Mouse (Mus musculus): ENCODE measurements around the gene Chchd1. TPM values are rescaled to one million over a fixed set of nuclear protein-coding genes. Genes with fewer than 3 reads are reported as not detected.

The Chchd1 gene
- total and polyA plus RNA-seq, 3 experiments: 157 to 402 (median 184) TPM

DNA sequence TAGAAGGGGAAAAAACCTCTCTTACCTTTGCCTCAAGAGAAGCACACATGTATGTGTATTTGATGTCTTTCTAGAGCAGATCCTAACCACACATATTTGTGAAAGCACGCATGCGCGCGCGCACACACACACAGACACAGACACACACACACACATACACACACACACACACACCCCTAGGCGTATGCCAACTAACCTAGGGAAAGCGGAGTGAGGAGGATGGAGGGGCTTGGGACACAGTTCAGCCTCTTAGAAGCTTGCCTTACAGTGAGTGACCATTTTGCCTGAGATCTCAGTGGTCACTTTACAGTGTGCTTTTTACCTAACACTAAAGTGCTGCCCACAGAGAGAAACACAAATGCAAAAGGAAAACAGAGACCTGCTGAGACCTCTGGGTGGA is 43.1 kb upstream of the Chchd1 start:
- Histone ChIP-seq H3K4me3 (replicated peaks in 1 of 3; ENCODE audit: low read depth in 2 of 3, low read length in 2 of 3, poor library complexity in 1 of 3) (no peak overlapping the region), H3K79me2 (replicated peaks; ENCODE audit: control insufficient read depth, extremely low read depth, insufficient read depth, poor library complexity, severe bottlenecking) (no peaks in the 10 kb centered on the region), H3K9me3 (replicated peaks; ENCODE audit: low read length) (no peaks in the 10 kb centered on the region), H3K4me2 (ENCODE audit: insufficient read depth, low read depth, poor library complexity, severe bottlenecking) (no peak overlapping the region), H3K27me3 (replicated peaks) (peaks cover 25% of the 10 kb centered on the region), H3K27ac (ENCODE audit: insufficient read depth, low read depth) (no peak overlapping the region), H3K9ac (ENCODE audit: insufficient read depth, low read depth) (no peak overlapping the region), H3K36me3 (replicated peaks in 1 of 2; ENCODE audit: control insufficient read depth in 1 of 2, insufficient read depth in 1 of 2, low read length in 1 of 2) (no peaks in the 10 kb centered on the region), H3K4me1 (ENCODE audit: control insufficient read depth in 1 of 2, insufficient read depth in 2 of 2) (peaks cover 6 to 40% of the 10 kb centered on the region in 2 experiments)
- no peak for TF ChIP-seq POLR2AphosphoS2 (IDR thresholded peaks at IDR 0.05; ENCODE audit: low read depth, low read length)
- dilution Hi-C loops (cut with MboI; ENCODE audit: extremely low pct_ligation_motif_present, extremely low pct_unique_long_range_greater_than_20kb, low sequenced_read_pairs): no loop called here
- in situ Hi-C loops (cut with MboI; ENCODE audit: low pct_ligation_motif_present, low pct_unique_long_range_greater_than_20kb, low sequenced_read_pairs): loop anchor here (5.0 kb wide), 1 partner anchor 82 kb away; no protein-coding TSS in a partner anchor
- DNase-seq (ENCODE audit: extremely low read depth): no peak

DNA sequence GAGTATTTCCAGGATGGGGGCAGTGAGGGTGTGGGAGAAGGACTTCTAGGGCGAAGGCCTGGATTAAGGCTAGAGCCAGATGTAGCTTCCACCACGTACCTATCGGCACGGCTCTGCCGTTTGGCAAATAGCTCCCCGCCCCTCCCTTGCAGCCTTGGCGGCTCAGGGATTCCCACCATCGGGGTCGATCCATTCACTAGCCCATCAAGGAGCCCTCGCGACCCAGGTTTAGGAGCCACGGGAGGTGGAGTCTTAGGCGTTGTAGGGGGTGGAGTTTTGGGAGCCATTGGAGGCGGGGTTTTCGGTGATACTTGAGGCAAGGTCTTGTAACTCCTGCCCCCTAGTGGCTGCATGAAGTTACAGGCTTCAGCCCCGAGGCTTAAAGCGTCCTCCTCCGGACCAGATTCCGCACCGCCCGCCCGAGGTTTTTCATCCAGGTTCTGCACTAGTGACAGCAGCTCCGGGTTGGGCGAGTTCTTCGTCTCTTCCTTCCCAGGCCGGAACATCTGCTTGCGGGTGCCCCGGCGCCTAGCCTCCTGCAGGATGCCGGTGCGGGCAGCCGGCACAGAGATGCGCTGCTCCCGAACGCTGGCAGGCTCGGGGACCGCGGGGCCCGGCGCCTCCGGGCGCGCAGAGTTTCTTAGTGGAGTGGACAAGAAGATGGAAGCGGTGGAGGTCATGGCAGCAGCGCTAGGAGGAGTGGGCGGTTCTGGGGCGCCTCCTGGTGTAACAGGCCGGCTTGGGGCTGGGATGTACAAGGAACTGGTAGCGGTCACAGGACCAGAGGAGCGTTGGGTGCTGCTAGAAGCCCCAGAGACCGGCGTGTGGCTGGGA is 41.8 kb upstream of the Chchd1 start:
- Histone ChIP-seq H3K9me3 (replicated peaks; ENCODE audit: low read length) (no peaks in the 10 kb centered on the region), H3K27ac (ENCODE audit: insufficient read depth, low read depth) (no peak overlapping the region), H3K27me3 (replicated peaks) (peaks cover 26% of the 10 kb centered on the region), H3K9ac (ENCODE audit: insufficient read depth, low read depth) (peak overlapping the region; percentile 52), H3K36me3 (replicated peaks in 1 of 2; ENCODE audit: control insufficient read depth in 1 of 2, insufficient read depth in 1 of 2, low read length in 1 of 2) (no peaks in the 10 kb centered on the region), H3K4me3 (replicated peaks in 1 of 3; ENCODE audit: low read depth in 2 of 3, low read length in 2 of 3, poor library complexity in 1 of 3) (peak overlapping the region; percentile 46 to 61 (median 52)), H3K4me1 (ENCODE audit: control insufficient read depth in 1 of 2, insufficient read depth in 2 of 2) (peaks cover 4 to 26% of the 10 kb centered on the region in 2 experiments; a peak in 3 of 4 replicates), H3K4me2 (ENCODE audit: insufficient read depth, low read depth, poor library complexity, severe bottlenecking) (peak overlapping the region; percentile 67), H3K79me2 (replicated peaks; ENCODE audit: control insufficient read depth, extremely low read depth, insufficient read depth, poor library complexity, severe bottlenecking) (no peaks in the 10 kb centered on the region)
- peak; percentile 98 for DNase-seq (ENCODE audit: extremely low read depth)
- TF ChIP-seq NELFE (IDR thresholded peaks at IDR 0.05; ENCODE audit: low read depth, low read length): peak; percentile 42; the same call in 1 of the 2 replicates
- TF ChIP-seq GABPA (IDR thresholded peaks at IDR 0.05; ENCODE audit: insufficient replicate concordance, low read depth, low read length): no peak
- TF ChIP-seq ETS1 (conservative IDR thresholded peaks at IDR 0.05; ENCODE audit: low read depth, low read length): no peak
- TF ChIP-seq HCFC1 (IDR thresholded peaks at IDR 0.05; ENCODE audit: low read depth, low read length): no peak
- peak; percentile 52; the same call in 1 of the 2 replicates for TF ChIP-seq IRF4 (IDR thresholded peaks at IDR 0.05; ENCODE audit: low read depth, low read length)
- TF ChIP-seq E2F4 (IDR thresholded peaks at IDR 0.05; ENCODE audit: insufficient replicate concordance, low read depth, low read length): 0 out of 2 replicates have a peak, but pooled peaks have one; percentile 15
- TF ChIP-seq USF2 (conservative IDR thresholded peaks at IDR 0.05; ENCODE audit: low read depth, low read length): no peak
- TF ChIP-seq BHLHE40 (IDR thresholded peaks at IDR 0.05; ENCODE audit: low read depth, low read length): no peak
- 0 out of 2 replicates have a peak, but pooled peaks have one; percentile 31 for TF ChIP-seq MEF2A (IDR thresholded peaks at IDR 0.05; ENCODE audit: borderline replicate concordance, low read depth, low read length)
- TF ChIP-seq ZC3H11A (IDR thresholded peaks at IDR 0.05; ENCODE audit: low read depth, low read length): no peak
- TF ChIP-seq UBTF (IDR thresholded peaks at IDR 0.05; ENCODE audit: low read depth, low read length): no peak
- TF ChIP-seq CHD1 (IDR thresholded peaks at IDR 0.05; ENCODE audit: low read depth, low read length): no peak
- no peak for TF ChIP-seq ZMIZ1 (IDR thresholded peaks at IDR 0.05; ENCODE audit: low read depth, low read length)
- peak; percentile 78; the same call in 1 of the 2 replicates for TF ChIP-seq TBP (conservative IDR thresholded peaks at IDR 0.05; ENCODE audit: low read depth, low read length)
- TF ChIP-seq SMC3 (IDR thresholded peaks at IDR 0.05; ENCODE audit: low read depth, low read length): peak; percentile 72
- no peak for TF ChIP-seq PAX5 (IDR thresholded peaks at IDR 0.05; ENCODE audit: low read length)
- TF ChIP-seq NRF1 (IDR thresholded peaks at IDR 0.05; ENCODE audit: low read depth, low read length): peak; percentile 25; the same call in 1 of the 2 replicates
- peak; percentile 65 for TF ChIP-seq POLR2A (IDR thresholded peaks at IDR 0.05; ENCODE audit: low read depth, low read length)
- peak; percentile 81 for TF ChIP-seq RAD21 (IDR thresholded peaks at IDR 0.05; ENCODE audit: low read depth, low read length)
- peak; percentile 62 for TF ChIP-seq MXI1 (IDR thresholded peaks at IDR 0.05; ENCODE audit: low read depth, low read length)
- TF ChIP-seq MYC (IDR thresholded peaks at IDR 0.05; ENCODE audit: low read depth, low read length): no peak
- TF ChIP-seq CTCF (conservative IDR thresholded peaks at IDR 0.05 in 1 of 2, IDR thresholded peaks at IDR 0.05 in 1 of 2; ENCODE audit: low read depth in 2 of 2, low read length in 2 of 2): peak; percentile 57 to 92
- peak; percentile 55; the same call in 1 of the 2 replicates for TF ChIP-seq SIN3A (IDR thresholded peaks at IDR 0.05; ENCODE audit: low read length)
- peak; percentile 69; the same call in 1 of the 2 replicates for TF ChIP-seq MAZ (IDR thresholded peaks at IDR 0.05; ENCODE audit: low read depth, low read length)
- TF ChIP-seq JUND (conservative IDR thresholded peaks at IDR 0.05; ENCODE audit: low read depth, low read length): no peak
- TF ChIP-seq MAFK (IDR thresholded peaks at IDR 0.05; ENCODE audit: insufficient replicate concordance, low read length): no peak
- in situ Hi-C loops (cut with MboI; ENCODE audit: low pct_ligation_motif_present, low pct_unique_long_range_greater_than_20kb, low sequenced_read_pairs): no loop called here
- dilution Hi-C loops (cut with MboI; ENCODE audit: extremely low pct_ligation_motif_present, extremely low pct_unique_long_range_greater_than_20kb, low sequenced_read_pairs): no loop called here
